Mouse (Mus musculus): ENCODE measurements at regions not wholly inside any gene's neighbourhood (a gene's known extent, or its start where the extent isn't known, plus 50 kb on each side); places are given as distances from the start of the nearest gene placed in this dataset.

DNA sequence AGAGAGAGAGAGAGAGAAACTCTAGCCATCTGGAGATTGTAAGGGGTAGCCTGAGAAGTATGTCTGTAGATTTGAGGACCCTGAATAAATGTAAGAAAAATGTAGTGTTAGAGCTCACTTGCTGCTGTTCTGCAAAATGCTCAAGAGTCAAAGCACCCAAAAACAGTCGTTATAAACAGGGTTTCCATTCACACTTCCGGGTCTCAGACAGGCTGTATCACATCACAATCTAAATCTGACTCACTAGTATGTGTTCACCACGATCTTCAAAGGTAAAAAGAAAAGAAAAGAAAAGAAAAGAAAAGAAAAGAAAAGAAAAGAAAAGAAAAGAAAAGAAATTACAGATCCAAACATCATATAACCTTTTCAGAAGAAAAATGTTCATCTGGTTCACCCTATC lies 143.7 kb upstream of the Hapln1 start:
- Histone ChIP-seq H3K4me1 (ENCODE audit: insufficient read depth) (no peaks in the 10 kb centered on the region), H3K4me3 (ENCODE audit: low read depth, low read length) (no peak overlapping the region), H3K27ac (ENCODE audit: low read depth, low read length) (no peak overlapping the region), H3K36me3 (ENCODE audit: insufficient read depth) (no peaks in the 10 kb centered on the region), H3K9me3 (ENCODE audit: low read length) (no peaks in the 10 kb centered on the region), H3K27me3 (ENCODE audit: insufficient read depth, low read length) (no peaks in the 10 kb centered on the region), H3K4me2 (ENCODE audit: low read depth) (no peak overlapping the region), H3K9ac (no peak overlapping the region)
- no peak for ATAC-seq
- WGBS = 59% methylated on average over 3 of the region's 3 CpGs
- no peak for TF ChIP-seq CTCF (IDR thresholded peaks at IDR 0.05; ENCODE audit: low read depth)
- DNase-seq = no peak

DNA sequence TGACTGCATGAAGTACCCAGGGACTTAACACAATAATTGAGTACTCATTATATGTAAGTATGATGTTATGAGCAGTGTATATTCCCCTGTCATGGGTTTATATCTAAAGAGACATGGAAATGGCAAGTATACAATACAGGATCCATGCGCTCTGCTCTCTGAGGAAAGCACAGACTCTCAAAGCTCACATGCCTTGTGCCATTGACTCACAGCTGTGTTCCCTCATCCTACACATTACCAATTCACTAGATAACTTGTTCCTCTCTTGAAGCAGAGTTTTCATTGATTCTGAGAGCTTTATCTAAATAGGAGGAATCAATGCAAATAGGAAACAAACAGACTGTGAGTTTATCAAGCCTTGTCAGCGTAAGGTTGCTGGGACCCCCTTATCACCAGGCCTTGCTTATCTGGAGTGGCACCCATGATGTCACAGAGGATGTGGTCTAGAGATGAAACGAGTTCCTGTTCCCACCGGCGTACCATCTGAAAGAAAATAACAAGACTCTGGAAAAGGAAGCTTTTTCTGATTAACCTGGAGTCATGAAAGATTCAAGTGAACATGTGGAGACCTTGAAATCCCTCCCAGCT lies 138.4 kb upstream of the Hapln1 start:
- no peak for TF ChIP-seq CTCF (IDR thresholded peaks at IDR 0.05; ENCODE audit: low read depth)
- H3K4me1 ChIP-seq (ENCODE audit: insufficient read depth) = no peaks in the 10 kb centered on the region
- no peaks in the 10 kb centered on the region for H3K36me3 ChIP-seq (ENCODE audit: insufficient read depth)
- H3K4me2 ChIP-seq (ENCODE audit: low read depth) = no peak overlapping the region
- WGBS = 88% methylated on average over 5 of the region's 5 CpGs
- H3K4me3 ChIP-seq (ENCODE audit: low read depth, low read length) = no peak overlapping the region
- H3K9ac ChIP-seq = no peak overlapping the region
- ATAC-seq (no peak), DNase-seq (no peak)
- H3K27ac ChIP-seq (ENCODE audit: low read depth, low read length) = no peak overlapping the region
- no peaks in the 10 kb centered on the region for H3K27me3 ChIP-seq (ENCODE audit: insufficient read depth, low read length)
- no peaks in the 10 kb centered on the region for H3K9me3 ChIP-seq (ENCODE audit: low read length)

DNA sequence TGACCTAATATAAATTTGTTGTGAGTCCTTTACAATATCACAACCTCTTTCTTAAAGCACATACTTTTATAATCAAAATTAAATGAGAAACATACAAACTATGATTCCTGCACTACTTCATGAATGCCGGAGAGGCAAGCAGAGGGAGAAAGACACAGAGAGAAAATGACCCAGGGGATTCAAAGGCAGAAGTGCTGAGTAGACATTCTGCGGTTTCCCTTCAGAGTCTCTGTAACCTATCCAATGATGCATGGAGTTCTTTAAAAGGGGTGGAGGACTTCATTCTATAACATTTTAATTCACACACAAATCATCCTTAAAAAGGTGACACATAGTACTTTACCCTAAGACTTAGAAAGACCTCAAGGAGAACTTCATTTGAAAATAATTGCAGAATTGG lies 129.1 kb upstream of the Hapln1 start:
- TF ChIP-seq CTCF (IDR thresholded peaks at IDR 0.05; ENCODE audit: low read depth) = no peak
- no peak overlapping the region for H3K9ac ChIP-seq
- no peak for DNase-seq
- H3K36me3 ChIP-seq (ENCODE audit: insufficient read depth) = no peaks in the 10 kb centered on the region
- no peak overlapping the region for H3K4me2 ChIP-seq (ENCODE audit: low read depth)
- H3K4me3 ChIP-seq (ENCODE audit: low read depth, low read length) = no peak overlapping the region
- H3K4me1 ChIP-seq (ENCODE audit: insufficient read depth) = no peaks in the 10 kb centered on the region
- no peaks in the 10 kb centered on the region for H3K27me3 ChIP-seq (ENCODE audit: insufficient read depth, low read length)
- no peak for ATAC-seq
- 91% methylated on average over 2 of the region's 2 CpGs for WGBS
- no peaks in the 10 kb centered on the region for H3K9me3 ChIP-seq (ENCODE audit: low read length)
- H3K27ac ChIP-seq (ENCODE audit: low read depth, low read length) = no peak overlapping the region

DNA sequence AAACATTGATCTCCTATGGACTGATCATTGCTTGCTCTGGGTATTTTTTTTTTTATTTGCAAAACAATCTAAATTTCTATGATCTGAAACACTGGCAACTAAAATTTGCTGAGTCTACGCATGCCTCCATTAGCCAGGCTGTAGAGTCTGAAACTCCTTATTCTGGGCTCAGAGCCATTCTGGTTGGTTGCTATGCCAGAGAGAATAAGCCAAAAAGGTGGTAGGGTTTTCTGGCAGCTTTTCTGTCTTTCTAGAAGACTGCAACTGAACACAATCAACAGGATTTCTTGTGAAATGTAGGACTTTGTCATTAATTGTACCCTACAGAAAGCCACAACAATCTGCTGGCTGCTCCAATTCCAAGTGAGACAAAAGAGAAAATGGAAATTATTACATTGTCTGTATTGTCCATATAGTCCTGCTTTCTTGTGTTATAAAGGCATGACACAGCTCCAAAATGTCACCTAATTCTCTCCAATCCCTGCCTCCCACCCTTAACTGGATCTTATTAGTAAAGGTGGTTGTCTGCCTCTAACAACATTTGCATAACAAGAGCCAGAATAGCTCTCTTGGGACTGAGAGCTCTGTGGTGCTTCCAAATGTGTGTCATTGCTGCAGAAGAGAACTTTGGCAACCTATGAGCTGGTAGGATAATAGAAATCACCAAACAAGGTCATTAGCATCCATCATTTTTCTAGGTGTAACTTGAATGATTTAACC lies 126.7 kb upstream of the Hapln1 start:
- Histone ChIP-seq H3K9me3 (ENCODE audit: low read length) (no peaks in the 10 kb centered on the region), H3K9ac (no peak overlapping the region), H3K36me3 (ENCODE audit: insufficient read depth) (no peaks in the 10 kb centered on the region), H3K4me1 (ENCODE audit: insufficient read depth) (no peaks in the 10 kb centered on the region), H3K4me3 (ENCODE audit: low read depth, low read length) (no peak overlapping the region), H3K27ac (ENCODE audit: low read depth, low read length) (no peak overlapping the region), H3K4me2 (ENCODE audit: low read depth) (no peak overlapping the region), H3K27me3 (ENCODE audit: insufficient read depth, low read length) (no peaks in the 10 kb centered on the region)
- ATAC-seq (peak; percentile 62; the same call in 1 of the 2 replicates), DNase-seq (peak; percentile 56)
- no peak for TF ChIP-seq CTCF (IDR thresholded peaks at IDR 0.05; ENCODE audit: low read depth)
- 18% methylated on average over 1 of the region's 1 CpGs for WGBS

GRCm38 (mm10) chr13:89418804-89419203 lies 120.8 kb upstream of the Hapln1 start:
- H3K9me3 ChIP-seq (ENCODE audit: low read length) = no peaks in the 10 kb centered on the region
- no peak overlapping the region for H3K4me3 ChIP-seq (ENCODE audit: low read depth, low read length)
- H3K9ac ChIP-seq = no peak overlapping the region
- H3K36me3 ChIP-seq (ENCODE audit: insufficient read depth) = no peaks in the 10 kb centered on the region
- no peak overlapping the region for H3K4me2 ChIP-seq (ENCODE audit: low read depth)
- ATAC-seq = no peak
- WGBS = 85% methylated on average over 3 of the region's 3 CpGs
- no peaks in the 10 kb centered on the region for H3K4me1 ChIP-seq (ENCODE audit: insufficient read depth)
- no peak overlapping the region for H3K27ac ChIP-seq (ENCODE audit: low read depth, low read length)
- TF ChIP-seq CTCF (IDR thresholded peaks at IDR 0.05; ENCODE audit: low read depth) = no peak
- DNase-seq = no peak
- H3K27me3 ChIP-seq (ENCODE audit: insufficient read depth, low read length) = no peaks in the 10 kb centered on the region

DNA sequence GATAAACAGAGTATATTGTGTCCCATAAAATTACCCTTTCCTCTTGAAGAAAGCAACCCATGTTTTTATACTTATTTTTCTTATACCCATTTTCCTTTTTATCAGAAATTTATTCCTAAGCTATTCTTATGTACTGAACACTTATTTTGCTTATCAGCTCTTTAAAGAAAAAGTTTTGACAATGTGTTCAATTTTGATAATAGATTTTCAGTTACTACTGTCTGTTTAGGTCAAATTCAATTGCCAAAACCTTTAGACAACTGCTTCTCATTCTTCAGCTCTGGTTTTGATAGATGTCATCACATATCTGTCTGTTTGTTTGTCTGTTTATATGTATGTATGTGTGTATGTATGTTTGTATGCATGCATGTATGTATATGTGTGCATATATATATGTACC lies 117.8 kb upstream of the Hapln1 start:
- TF ChIP-seq CTCF (IDR thresholded peaks at IDR 0.05; ENCODE audit: low read depth) = no peak

GRCm38 (mm10) chr13:89423491-89423890 lies 116.1 kb upstream of the Hapln1 start:
- DNase-seq (no peak), ATAC-seq (no peak)
- Histone ChIP-seq H3K4me2 (ENCODE audit: low read depth) (no peak overlapping the region), H3K27me3 (ENCODE audit: insufficient read depth, low read length) (no peaks in the 10 kb centered on the region), H3K27ac (ENCODE audit: low read depth, low read length) (no peak overlapping the region), H3K4me3 (ENCODE audit: low read depth, low read length) (no peak overlapping the region), H3K9ac (no peak overlapping the region), H3K9me3 (ENCODE audit: low read length) (no peaks in the 10 kb centered on the region), H3K36me3 (ENCODE audit: insufficient read depth) (no peaks in the 10 kb centered on the region), H3K4me1 (ENCODE audit: insufficient read depth) (no peaks in the 10 kb centered on the region)
- no peak for TF ChIP-seq CTCF (IDR thresholded peaks at IDR 0.05; ENCODE audit: low read depth)

More for the DNA sequence above, 117.8 kb upstream of the Hapln1 start:
- H3K27ac ChIP-seq (ENCODE audit: low read depth, low read length) = no peak overlapping the region
- H3K4me1 ChIP-seq (ENCODE audit: insufficient read depth) = no peaks in the 10 kb centered on the region
- no peaks in the 10 kb centered on the region for H3K9me3 ChIP-seq (ENCODE audit: low read length)
- no peak for DNase-seq
- H3K9ac ChIP-seq = no peak overlapping the region
- H3K4me3 ChIP-seq (ENCODE audit: low read depth, low read length) = no peak overlapping the region
- no peaks in the 10 kb centered on the region for H3K27me3 ChIP-seq (ENCODE audit: insufficient read depth, low read length)
- no peak overlapping the region for H3K4me2 ChIP-seq (ENCODE audit: low read depth)
- no peaks in the 10 kb centered on the region for H3K36me3 ChIP-seq (ENCODE audit: insufficient read depth)
- no peak for ATAC-seq
